Mouse (Mus musculus): Measurements from ENCODE around the gene G0s2.
"Not testable (repeated sequence)": the region's sequence is repeated elsewhere in the genome, so short reads cannot be mapped to it uniquely, and the experiment has no call there.

Gene G0s2

GRCm38 (mm10) chr1:193289076-193289475 lies 16.1 kb upstream of the G0s2 start:
- no peak for DNase-seq (ENCODE audit: low read depth, low spot score)

- DNase-seq (ENCODE audit: low read depth, low spot score) = no peak
These were observed 14.6 kb upstream of the G0s2 start for GRCm38 (mm10) chr1:193287578-193287977.

- not testable (repeated sequence) for DNase-seq (ENCODE audit: low read depth, low spot score)
These were observed 12.8 kb upstream of the G0s2 start for GRCm38 (mm10) chr1:193285766-193286325.

- no peak for DNase-seq (ENCODE audit: low read depth, low spot score)
These were observed 11.3 kb upstream of the G0s2 start for GRCm38 (mm10) chr1:193284228-193284779.

- no peak for DNase-seq (ENCODE audit: low read depth, low spot score)
These were observed 8.3 kb upstream of the G0s2 start for GRCm38 (mm10) chr1:193281344-193281743.

DNA sequence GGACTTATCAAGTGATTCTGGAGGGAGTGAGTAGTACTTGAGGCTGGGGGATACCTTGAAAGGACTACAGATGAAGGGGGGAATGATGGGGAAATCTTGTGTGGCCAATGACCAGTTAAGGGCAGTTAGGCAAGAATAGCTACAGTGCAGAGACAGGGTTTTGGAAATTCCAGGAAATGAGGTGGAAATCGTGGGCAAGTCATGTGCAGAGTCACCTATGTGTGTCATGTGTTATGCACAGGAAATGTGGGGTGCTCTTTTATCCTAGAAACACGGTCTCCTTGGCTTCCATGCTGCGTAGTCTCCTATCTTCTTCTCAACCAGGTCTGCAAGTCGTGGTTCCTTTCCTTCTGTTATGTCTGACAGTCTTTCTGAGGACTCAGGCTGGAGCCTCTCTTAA lies 6.5 kb upstream of the G0s2 start:
- DNase-seq (ENCODE audit: low read depth, low spot score) = no peak

- no peak for DNase-seq (ENCODE audit: low read depth, low spot score)
These were observed 5.5 kb upstream of the G0s2 start for GRCm38 (mm10) chr1:193278414-193279045.

GRCm38 (mm10) chr1:193274407-193275071 lies 1.5 kb upstream of the G0s2 start:
- DNase-seq (ENCODE audit: low read depth, low spot score) = no peak

DNA sequence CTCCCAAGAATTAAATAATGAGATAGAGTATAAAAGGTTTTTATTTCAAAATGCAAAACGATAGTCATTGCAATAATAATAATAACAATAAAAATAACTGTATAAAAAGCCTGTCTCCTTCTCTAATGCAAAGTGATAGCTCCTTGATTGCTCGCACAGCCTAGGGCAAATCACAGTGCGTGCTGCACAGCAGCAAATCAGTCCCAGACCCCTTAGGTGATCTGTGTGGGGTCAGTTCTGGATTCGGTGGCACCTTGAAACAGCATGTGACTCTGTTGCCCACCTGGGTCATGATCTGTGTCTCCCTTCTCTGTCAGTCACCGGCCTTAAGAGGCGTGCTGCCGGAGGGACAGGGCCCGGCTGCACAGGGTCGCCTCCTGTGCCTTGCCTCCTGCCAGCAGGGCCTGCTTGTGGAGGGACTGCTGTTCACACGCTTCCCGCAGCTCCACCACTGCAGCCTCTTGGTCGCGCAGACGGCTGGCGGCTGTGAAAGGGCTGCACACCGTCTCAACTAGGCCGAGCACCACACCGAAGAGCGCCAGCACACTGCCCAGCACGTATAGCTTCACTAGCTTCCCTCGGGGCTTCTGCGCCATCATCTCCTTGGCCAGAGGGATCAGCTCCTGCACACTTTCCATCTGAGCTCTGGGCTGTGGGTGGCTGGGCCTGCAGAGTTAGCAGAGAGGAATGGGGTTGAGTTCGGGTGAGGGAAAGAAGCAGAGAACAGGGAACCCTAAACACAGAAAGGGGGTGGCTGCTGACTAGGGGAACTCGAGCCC lies 691 bp downstream of the G0s2 start:
- DNase-seq (ENCODE audit: low read depth, low spot score) = no peak

GRCm38 (mm10) chr1:193270965-193271763 lies 1.9 kb downstream of the G0s2 start:
- DNase-seq (ENCODE audit: low read depth, low spot score) = no peak

DNA sequence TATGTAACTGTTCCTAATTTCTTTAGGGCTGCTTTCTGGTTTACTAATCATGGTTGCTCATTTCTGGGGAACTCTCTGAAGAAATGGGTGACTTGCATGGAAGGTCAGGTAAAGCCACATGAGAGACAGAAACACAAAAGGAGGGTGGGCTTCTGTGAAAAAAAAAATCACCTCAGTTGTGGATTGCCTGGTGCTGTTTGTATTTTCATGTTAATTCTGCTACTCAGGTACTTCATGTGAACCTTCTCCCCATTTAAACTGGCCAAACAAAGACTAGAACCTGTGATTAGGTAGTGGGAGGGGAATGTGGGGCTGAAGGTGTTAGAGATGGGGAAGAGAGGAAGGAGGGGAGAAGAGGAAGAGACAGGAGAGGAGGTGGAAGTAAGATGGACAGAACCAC lies 7.3 kb downstream of the G0s2 start:
- no peak for DNase-seq (ENCODE audit: low read depth, low spot score)

DNA sequence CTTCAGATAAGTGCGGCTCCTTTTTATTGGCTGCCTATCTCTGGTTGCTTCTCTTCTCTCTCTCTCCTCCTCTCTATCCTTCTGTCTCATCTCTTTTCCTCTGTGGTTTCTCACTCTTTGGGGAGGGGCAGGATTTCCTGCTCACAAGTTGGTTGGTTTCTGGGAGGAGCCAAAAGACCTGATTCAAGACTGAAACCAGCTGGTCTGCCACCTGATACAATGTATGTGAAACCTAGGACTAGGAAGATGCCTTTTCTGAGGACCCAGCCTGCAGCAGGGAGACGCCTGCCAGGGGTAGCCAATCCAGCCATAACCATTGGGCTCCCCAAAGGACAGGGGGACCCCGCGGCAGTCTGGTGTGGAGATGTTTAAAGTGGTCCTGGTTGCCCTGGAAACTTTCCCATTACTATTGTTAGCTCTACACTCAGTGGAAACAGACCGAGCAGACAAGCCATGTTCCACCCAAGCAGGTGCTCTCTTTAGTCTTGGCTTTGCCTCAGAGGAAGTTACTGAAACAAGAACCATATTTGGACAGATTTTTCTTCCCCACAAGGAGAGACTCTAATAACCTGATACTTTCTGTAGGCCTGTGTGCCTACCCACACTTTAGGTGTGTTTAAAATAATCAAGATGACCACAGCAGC lies 8.9 kb downstream of the G0s2 start, which contains the start of gene Hsd11b1:
Gene Hsd11b1, minus strand, starts transcription at position 121 of the 644 bp plus-strand sequence.
- DNase-seq (ENCODE audit: low read depth, low spot score) = no peak

DNA sequence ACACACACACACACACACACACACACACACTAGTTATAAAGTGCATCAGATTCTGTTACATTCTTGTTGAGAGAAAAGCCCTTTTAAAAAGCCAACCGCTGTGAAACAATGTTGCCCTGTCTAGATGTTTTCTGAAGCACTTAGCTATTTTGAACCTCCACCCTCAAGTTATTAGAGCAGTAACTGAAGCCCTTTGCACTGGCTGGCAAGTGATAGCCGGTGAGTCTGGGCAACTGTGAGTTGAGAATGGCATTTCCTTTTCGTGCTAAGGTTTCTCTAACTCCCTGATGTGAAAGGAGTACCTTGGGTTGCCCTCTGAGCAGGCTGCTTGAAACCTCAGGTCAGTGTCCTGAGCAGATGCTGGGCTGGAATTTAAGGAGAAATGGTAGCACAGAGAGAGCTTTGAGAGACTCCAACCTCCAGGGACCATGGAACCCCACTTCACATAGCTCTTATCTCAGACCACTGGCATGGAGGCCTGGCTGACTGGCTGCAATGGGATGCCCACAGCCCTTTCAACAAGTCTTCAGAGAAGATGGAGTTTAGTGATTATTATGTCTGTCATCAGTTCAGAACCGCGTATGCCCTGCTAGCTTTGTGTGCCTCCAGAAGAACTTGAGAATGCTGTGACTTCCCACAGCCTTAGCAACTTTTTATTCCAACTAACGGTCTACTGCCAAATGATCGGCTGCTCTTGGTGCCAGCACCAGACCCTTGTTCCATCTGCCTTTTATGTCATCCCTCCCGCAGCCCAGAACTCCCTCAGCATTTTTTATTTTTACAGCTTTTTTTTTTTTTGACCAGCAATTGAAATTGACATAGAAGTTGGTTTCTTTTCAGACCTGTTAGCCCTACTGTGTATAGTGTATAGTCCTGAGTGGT lies 9.8 kb downstream of the G0s2 start:
- DNase-seq (ENCODE audit: low read depth, low spot score) = no peak

DNA sequence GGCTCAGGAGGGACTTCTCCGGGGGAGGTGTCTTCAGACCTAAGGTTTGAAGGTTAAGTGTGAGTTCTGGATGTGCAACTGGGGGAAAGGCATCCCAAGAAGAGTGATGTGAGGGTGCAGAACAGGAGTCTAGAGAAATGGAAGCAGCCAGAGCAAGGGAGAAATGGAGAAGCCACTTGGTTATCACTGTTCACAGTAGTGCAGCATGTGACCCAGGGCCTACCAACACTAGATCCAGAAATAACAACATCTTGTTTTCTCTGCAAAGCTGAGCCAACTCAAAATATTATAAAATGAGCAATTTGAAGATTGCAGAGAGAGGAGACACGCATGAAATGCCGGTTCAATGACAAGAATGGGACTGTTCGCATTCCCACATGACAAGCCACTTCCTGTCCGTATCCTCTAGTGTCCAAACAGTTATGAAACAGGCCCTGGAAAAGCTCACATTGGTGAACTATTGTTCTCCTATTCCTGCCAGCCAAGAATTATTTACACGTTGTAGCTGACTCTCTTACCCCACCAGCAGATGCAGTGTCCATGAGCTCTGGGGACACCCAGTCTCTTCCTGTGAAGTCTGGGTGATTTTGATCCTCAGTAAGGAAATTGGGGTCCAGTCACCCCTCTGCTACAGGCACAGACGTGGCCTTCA lies 11.0 kb downstream of the G0s2 start:
- DNase-seq (ENCODE audit: low read depth, low spot score) = no peak

DNA sequence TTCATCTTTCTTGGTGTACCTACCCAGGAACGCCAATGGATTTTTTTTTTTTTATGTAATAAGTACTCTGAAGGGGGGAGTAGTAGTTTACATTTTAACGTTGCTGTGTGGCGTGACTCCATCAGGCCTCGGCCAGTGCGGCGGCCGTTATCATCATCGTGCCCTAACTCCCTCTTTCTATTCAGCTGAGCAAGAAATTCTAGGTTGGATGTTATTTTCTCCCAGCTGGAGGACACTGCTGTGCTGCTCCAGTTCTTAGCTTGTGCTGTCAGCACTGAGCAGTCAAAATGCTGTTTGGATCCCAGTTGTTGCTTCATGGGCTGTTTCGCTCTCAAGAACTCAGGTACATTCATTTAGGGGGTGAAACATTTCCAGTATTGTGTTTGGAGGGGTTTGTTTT lies 13.5 kb downstream of the G0s2 start:
- DNase-seq (ENCODE audit: low read depth, low spot score) = no peak

DNA sequence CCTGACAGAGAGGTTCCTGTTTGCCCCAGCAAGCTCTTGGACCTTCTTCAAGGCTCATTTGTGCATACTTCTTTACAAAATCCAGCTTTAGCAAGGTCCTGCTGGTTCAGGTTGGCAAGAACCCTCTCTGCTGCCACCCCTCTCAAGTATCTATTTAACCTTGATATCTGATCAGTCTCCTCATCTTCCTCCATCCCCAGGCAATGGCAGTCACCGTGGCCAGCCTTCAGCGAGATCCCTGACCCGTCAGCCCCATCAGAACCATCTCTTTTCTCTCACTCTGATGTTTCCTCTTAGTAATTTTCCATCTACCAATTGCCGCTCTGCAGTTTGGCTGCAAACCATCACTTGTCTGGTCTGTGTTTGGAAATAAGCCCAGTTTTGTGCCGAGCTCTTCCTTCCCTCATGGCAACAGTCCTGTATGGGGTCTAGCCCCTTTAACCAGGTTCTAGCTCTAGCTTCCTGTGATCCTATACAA lies 16.4 kb downstream of the G0s2 start:
- no peak for DNase-seq (ENCODE audit: low read depth, low spot score)

GRCm38 (mm10) chr1:193256289-193256577 lies 16.8 kb downstream of the G0s2 start:
- no peak for DNase-seq (ENCODE audit: low read depth, low spot score)

GRCm38 (mm10) chr1:193255488-193256288 lies 17.3 kb downstream of the G0s2 start:
- peak; percentile 32 for DNase-seq (ENCODE audit: low read depth, low spot score)
